Mouse (Mus musculus) neural tube, embryonic 12.5 days (tissue): ENCODE measurements around the gene Pradc1. TPM values are rescaled to one million over a fixed set of nuclear protein-coding genes. Genes with fewer than 3 reads are reported as not detected.
"Not testable (repeated sequence)": the region's sequence is repeated elsewhere in the genome, so short reads cannot be mapped to it uniquely, and the experiment has no call there.

ENCODE experiments used
- ATAC-seq: fragments of 200-750 bp; cut with Nextera tagmentation; 2 replicates; pipeline ENCODE4 v1.8.0; 2017; ENCODE audit warnings: low read depth, mild to moderate bottlenecking, moderate TSS enrichment, moderate library complexity; ENCODE audit not compliant: low FRiP score
- H3K27ac ChIP-seq: fragments of 300-500 bp; sonication (generic); 2 replicates; pipeline ENCODE4 v1.5.1; 2016
- H3K27me3 ChIP-seq: fragments of 300-500 bp; sonication (generic); replicated peaks from 2 replicates; pipeline ENCODE4 v1.6.1; 2016; ENCODE audit warnings: mild to moderate bottlenecking
- H3K36me3 ChIP-seq: fragments of 300-500 bp; sonication (generic); 2 replicates; pipeline ENCODE4 v1.6.1; 2016; ENCODE audit warnings: mild to moderate bottlenecking
- H3K4me1 ChIP-seq: fragments of 300-500 bp; sonication (generic); 2 replicates; pipeline ENCODE4 v1.6.1; 2016
- H3K4me2 ChIP-seq: fragments of 300-500 bp; sonication (generic); replicated peaks from 2 replicates; pipeline ENCODE4 v1.6.1; 2016; ENCODE audit warnings: mild to moderate bottlenecking
- H3K4me3 ChIP-seq: fragments of 300-500 bp; sonication (generic); 2 replicates; pipeline ENCODE4 v1.5.1; 2016
- H3K9ac ChIP-seq: fragments of 300-500 bp; sonication (generic); 2 replicates; pipeline ENCODE4 v1.6.1; 2016; ENCODE audit warnings: mild to moderate bottlenecking
- H3K9me3 ChIP-seq: fragments of 300-500 bp; sonication (generic); 2 replicates; pipeline ENCODE4 v1.6.1; 2016; ENCODE audit warnings: mild to moderate bottlenecking
- WGBS: fragments of 180-500 bp; shearing (Covaris S2); methylation state at CpG from one replicate; pipeline ENCODE4 v1.1.7; 2016; 5-methylcytosine and 5-hydroxymethylcytosine counted together
- polyA plus RNA-seq: library from polyadenylated mRNA; unstranded; fragments of >200 nt; fragmentation: Nextera tagmentation; extraction: Ambion mirVana; gene quantifications from 2 replicates; pipeline ENCODE4 v1.2.1, GENCODE M21; 2016

The Pradc1 gene
- polyA plus RNA-seq, 1 experiment from 2014 or later, result 29.0 TPM

DNA sequence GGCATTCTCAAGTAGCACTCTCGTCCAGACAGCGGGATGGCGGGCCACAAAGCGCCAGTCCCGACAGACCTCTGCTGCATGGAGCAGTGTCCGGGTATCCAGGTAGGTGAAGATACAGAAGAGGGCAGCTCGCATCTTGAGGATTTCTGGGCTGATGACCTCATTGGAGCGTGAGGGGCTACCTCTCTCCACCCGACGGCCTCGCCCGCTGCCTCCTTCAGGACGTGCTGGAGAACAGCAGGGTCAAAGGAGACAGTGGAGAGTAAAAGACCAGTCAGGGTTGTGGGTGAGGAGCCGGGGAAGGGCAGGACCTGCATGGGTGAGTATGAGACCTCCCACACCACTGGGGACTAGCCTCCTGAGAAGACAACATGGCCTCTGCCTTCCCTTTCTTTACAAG is 26.6 kb upstream of the Pradc1 start:
- 44% methylated on average over 14 of the region's 14 CpGs for whole genome bisulfite sequencing
- Histone ChIP-seq H3K4me1 (no peaks in the 10 kb centered on the region), H3K4me3 (no peak overlapping the region), H3K4me2 (no peak overlapping the region), H3K27ac (no peak overlapping the region), H3K27me3 (peaks cover 29% of the 10 kb centered on the region), H3K9me3 (no peaks in the 10 kb centered on the region), H3K36me3 (no peaks in the 10 kb centered on the region), H3K9ac (no peak overlapping the region)
- ATAC-seq, result no peak

DNA sequence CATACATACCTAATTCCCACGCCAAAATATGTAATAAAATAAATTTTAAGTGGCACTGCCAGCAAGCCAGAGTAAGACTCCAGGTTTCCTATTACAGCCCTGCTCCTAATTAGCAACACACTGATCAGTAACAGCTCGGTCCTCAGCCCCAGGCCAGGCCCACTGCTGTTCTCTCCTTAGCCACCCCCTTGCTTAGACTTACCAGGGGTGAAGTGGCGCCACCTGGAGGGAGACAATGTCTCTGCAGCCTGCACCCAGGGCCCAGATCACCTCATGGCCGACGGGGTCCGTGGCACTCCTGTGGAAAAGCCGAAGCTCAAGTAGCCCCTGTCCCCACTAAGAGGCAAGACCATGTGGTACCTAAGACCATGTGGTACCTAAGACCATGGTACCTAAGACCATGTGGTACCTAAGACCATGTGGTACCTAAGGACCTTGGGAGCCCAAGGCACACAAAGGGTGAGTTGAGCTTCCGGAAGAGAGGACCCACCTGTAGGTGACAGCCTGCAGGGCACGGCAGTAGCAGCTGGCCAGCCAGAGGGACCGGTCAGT is 25.7 kb upstream of the Pradc1 start:
- no peak for ATAC-seq
- H3K4me2 ChIP-seq, result no peak overlapping the region
- no peaks in the 10 kb centered on the region for H3K9me3 ChIP-seq
- no peak overlapping the region for H3K4me3 ChIP-seq
- no peak overlapping the region for H3K27ac ChIP-seq
- peaks cover 22% of the 10 kb centered on the region for H3K27me3 ChIP-seq
- no peaks in the 10 kb centered on the region for H3K4me1 ChIP-seq
- no peak overlapping the region for H3K9ac ChIP-seq
- WGBS, result 36% methylated on average over 10 of the region's 10 CpGs
- no peaks in the 10 kb centered on the region for H3K36me3 ChIP-seq

DNA sequence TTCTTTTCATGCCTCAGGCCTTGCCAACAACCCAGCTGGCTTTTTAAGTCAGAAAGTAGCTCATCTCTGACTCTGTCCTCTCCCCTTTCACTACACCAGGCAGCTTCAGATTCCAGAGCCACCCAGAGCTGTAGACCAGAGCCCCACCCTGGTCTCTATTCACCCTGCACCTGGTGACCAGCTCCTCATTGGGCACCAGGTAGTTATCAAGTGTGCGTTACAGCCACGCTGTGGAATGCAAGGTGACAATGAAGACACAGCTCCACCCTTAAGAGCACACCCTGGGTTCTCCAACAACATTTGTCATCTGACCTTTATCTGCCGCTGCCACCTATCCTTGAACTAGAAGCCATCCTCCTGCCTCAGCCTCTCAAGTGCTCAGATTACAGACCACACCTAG is 23.8 kb upstream of the Pradc1 start:
- Histone ChIP-seq H3K9ac (no peak overlapping the region), H3K36me3 (no peaks in the 10 kb centered on the region), H3K4me1 (no peaks in the 10 kb centered on the region), H3K27ac (no peak overlapping the region), H3K9me3 (no peaks in the 10 kb centered on the region), H3K27me3 (peaks cover 11% of the 10 kb centered on the region), H3K4me2 (no peak overlapping the region), H3K4me3 (no peak overlapping the region)
- no peak for ATAC-seq
- WGBS, result 88% methylated on average over 3 of the region's 3 CpGs

GRCm38 (mm10) chr6:85472542-85472941 is 20.8 kb upstream of the Pradc1 start:
- WGBS, result 51% methylated on average over 5 of the region's 5 CpGs
- H3K9ac ChIP-seq, result 0 out of 2 replicates have a peak overlapping the region, but pooled peaks have one; percentile 2
- H3K4me2 ChIP-seq, result no peak overlapping the region
- no peaks in the 10 kb centered on the region for H3K4me1 ChIP-seq
- H3K27ac ChIP-seq, result no peak overlapping the region
- H3K4me3 ChIP-seq, result no peak overlapping the region
- H3K36me3 ChIP-seq, result peaks cover 23% of the 10 kb centered on the region
- H3K9me3 ChIP-seq, result no peaks in the 10 kb centered on the region
- no peak for ATAC-seq
- no peaks in the 10 kb centered on the region for H3K27me3 ChIP-seq

DNA sequence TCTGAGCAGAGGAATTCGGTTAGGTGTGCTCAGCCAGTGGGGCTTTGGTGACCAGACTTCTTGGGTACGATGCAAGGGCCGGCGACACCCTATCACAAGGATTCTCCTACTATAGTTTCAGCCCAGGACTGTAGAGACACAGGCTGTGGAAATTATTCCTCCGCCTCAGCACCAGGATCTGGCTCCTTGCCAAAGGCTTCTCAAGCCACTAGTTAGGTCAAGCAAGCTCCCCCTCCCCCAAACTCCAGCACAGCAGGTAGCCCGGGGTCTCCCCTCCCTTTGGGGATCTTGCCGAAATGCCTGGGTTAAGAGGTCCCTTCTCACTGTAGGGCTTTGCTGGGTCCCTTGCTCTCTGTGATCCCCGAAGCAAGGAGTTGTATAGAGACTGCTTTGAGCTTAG is 20.2 kb upstream of the Pradc1 start:
- WGBS, result 68% methylated on average over 8 of the region's 8 CpGs
- Histone ChIP-seq H3K4me1 (no peaks in the 10 kb centered on the region), H3K27ac (no peak overlapping the region), H3K36me3 (peaks cover 29% of the 10 kb centered on the region), H3K4me2 (no peak overlapping the region), H3K9me3 (no peaks in the 10 kb centered on the region), H3K4me3 (no peak overlapping the region), H3K27me3 (no peaks in the 10 kb centered on the region), H3K9ac (no peak overlapping the region)
- no peak for ATAC-seq

DNA sequence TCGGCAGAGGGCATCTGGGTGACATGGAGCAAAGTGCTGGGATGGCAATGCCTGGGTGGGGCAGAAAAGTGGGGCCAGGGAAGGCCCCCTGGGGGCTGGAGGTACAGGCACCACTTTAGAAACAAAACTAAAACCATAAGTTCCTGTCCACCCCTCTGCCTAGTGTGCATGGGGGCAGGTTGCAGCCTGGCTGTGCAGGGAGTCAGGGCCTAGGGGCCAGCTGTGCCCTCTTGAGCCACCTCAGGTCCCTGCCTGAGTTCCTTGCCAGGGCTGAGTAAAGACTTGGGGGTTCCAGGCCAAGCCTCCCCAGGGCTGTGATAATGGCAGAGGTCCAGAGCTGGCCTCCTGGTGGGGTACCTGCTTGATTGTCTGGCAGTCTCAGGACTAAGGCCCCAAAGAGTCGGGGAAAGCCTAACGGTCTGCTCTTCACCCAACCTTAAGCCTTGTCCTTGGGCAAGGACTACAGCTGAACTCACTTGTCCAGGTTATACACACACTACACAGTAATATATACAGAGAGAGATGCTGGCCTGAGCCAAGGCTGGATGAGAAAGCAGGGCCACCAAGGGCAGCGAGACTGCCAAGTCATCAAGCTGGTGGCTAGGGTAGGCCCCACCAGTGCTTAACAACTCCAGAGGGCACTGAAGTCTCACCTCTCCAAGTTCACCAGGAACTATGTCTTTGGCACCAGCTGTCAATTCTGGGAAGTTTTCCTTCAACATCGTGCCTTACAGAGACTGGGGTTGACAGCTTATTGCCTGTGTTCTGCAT is 18.1 kb upstream of the Pradc1 start:
- no peak overlapping the region for H3K9ac ChIP-seq
- WGBS, result 72% methylated on average over 5 of the region's 5 CpGs
- no peaks in the 10 kb centered on the region for H3K4me1 ChIP-seq
- no peak overlapping the region for H3K27ac ChIP-seq
- H3K27me3 ChIP-seq, result no peaks in the 10 kb centered on the region
- no peaks in the 10 kb centered on the region for H3K9me3 ChIP-seq
- no peak overlapping the region for H3K4me3 ChIP-seq
- ATAC-seq, result no peak
- peaks cover 50% of the 10 kb centered on the region for H3K36me3 ChIP-seq
- H3K4me2 ChIP-seq, result no peak overlapping the region

DNA sequence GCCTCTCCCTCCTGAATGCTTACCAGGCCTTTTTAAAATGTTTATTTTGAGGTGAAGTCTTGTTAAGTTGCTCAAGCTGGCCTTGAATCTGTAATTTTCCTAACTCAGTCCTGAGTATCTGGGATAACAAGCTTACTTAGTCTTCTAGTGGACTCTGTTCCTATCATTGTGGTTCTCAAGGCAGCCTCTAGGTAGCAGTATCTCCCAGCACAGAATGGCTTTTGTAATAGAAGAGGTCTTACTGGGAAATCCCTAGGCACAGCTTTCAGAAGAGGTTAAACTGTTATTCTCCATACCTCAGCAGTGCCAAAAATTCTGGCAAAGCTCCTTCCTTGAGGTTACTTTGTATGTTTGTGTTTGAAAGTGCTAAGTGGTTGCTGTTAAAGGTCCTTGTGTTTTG is 13.6 kb upstream of the Pradc1 start:
- H3K9me3 ChIP-seq, result no peaks in the 10 kb centered on the region
- no peak overlapping the region for H3K9ac ChIP-seq
- no peak for ATAC-seq
- peaks cover 94% of the 10 kb centered on the region for H3K36me3 ChIP-seq
- H3K4me3 ChIP-seq, result no peak overlapping the region
- H3K27me3 ChIP-seq, result no peaks in the 10 kb centered on the region
- no peak overlapping the region for H3K4me2 ChIP-seq
- H3K4me1 ChIP-seq, result no peaks in the 10 kb centered on the region
- H3K27ac ChIP-seq, result no peak overlapping the region

DNA sequence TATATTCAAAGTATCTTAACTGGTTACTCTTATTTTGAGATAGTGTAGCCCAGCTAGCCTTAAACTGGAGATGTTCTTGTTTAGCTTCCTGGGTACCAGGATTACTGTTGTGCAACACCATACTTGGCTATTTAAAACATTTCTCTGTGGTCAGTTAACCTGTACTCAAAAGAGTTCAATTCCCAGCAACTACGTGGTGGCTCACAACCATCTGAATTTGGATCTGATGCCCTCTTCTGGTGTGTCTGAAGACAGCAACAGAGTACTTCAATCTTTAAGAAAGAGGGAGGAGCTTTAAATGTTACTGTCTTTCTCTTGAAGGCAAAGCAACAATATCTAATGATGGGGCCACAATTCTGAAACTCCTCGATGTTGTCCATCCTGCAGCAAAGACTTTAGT is 7.9 kb upstream of the Pradc1 start:
- H3K27ac ChIP-seq, result no peak overlapping the region
- H3K4me1 ChIP-seq, result peaks cover 9% of the 10 kb centered on the region
- H3K36me3 ChIP-seq, result peaks cover 57% of the 10 kb centered on the region
- H3K9me3 ChIP-seq, result no peaks in the 10 kb centered on the region
- no peak overlapping the region for H3K9ac ChIP-seq
- H3K4me3 ChIP-seq, result no peak overlapping the region
- H3K27me3 ChIP-seq, result no peaks in the 10 kb centered on the region
- H3K4me2 ChIP-seq, result no peak overlapping the region
- ATAC-seq, result no peak
- WGBS, result 87% methylated on average over 2 of the region's 2 CpGs

DNA sequence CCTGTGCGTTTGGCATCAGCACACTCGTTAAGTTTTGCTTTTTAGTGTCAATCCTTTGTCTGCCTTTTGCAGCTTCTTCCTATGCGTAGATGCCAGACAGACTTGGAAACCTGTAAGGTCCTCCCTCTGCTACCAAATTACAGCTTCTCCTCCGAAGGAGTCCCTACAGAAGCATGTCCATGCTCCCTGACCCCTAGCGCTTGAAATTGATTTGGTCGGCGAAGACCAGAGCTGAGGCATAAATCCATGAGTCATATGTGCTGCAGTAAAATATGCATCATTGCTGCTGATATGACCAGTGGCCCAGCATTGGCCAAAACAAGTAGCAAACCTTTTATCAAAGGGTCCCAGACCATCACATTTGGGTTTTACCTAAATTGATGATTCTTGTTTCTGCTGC is 1.0 kb upstream of the Pradc1 start:
- no peak for ATAC-seq
- WGBS, result 14% methylated on average over 7 of the region's 7 CpGs
- peaks cover 37% of the 10 kb centered on the region for H3K4me1 ChIP-seq

GRCm38 (mm10) chr6:85452411-85452665 is 568 bp upstream of the Pradc1 start:
- peak overlapping the region; percentile 94 for H3K4me2 ChIP-seq
- H3K36me3 ChIP-seq, result no peaks in the 10 kb centered on the region
- under 1% methylated on average over 15 of the region's 15 CpGs for WGBS
- H3K27ac ChIP-seq, result peak overlapping the region; percentile 86
- ATAC-seq, result no peak
- H3K27me3 ChIP-seq, result no peaks in the 10 kb centered on the region
- no peaks in the 10 kb centered on the region for H3K9me3 ChIP-seq
- peak overlapping the region; percentile 94 for H3K9ac ChIP-seq
- peak overlapping the region; percentile 72 for H3K4me3 ChIP-seq
- peaks cover 37% of the 10 kb centered on the region for H3K4me1 ChIP-seq

More for the DNA sequence above, 1.0 kb upstream of the Pradc1 start:
- no peak overlapping the region for H3K27ac ChIP-seq
- H3K36me3 ChIP-seq, result no peaks in the 10 kb centered on the region
- H3K4me3 ChIP-seq, result peak overlapping the region; percentile 72
- no peaks in the 10 kb centered on the region for H3K9me3 ChIP-seq
- peak overlapping the region; percentile 94 for H3K9ac ChIP-seq
- H3K4me2 ChIP-seq, result peak overlapping the region; percentile 94
- no peaks in the 10 kb centered on the region for H3K27me3 ChIP-seq

GRCm38 (mm10) chr6:85450697-85451663 is 790 bp downstream of the Pradc1 start, which contains the start of gene Cct7:
TSS of gene Cct7 (plus strand) at chr6:85451514.
- no peaks in the 10 kb centered on the region for H3K9me3 ChIP-seq
- 3% methylated on average over 84 of the region's 96 CpGs for WGBS
- H3K36me3 ChIP-seq, result peaks cover 11% of the 10 kb centered on the region; the same call in 1 of the 2 replicates

GRCm38 (mm10) chr6:85450140-85450539 is 1.6 kb downstream of the Pradc1 start:
- not testable (repeated sequence) for H3K4me3 ChIP-seq, ATAC-seq, H3K9ac ChIP-seq, H3K27me3 ChIP-seq, H3K27ac ChIP-seq, H3K9me3 ChIP-seq
- peaks cover 19% of the 10 kb centered on the region for H3K36me3 ChIP-seq
- peaks cover 29% of the 10 kb centered on the region for H3K4me1 ChIP-seq
- WGBS, result 56% methylated on average over 1 of the region's 1 CpGs
- H3K4me2 ChIP-seq, result peak overlapping the region; percentile 94

More at GRCm38 (mm10) chr6:85450697-85451663, 790 bp downstream of the Pradc1 start, which contains the start of gene Cct7:
- Histone ChIP-seq H3K4me2 (peak within 1 kb of the TSS; percentile 94), H3K27me3 (no peaks in the 10 kb centered on the region), H3K4me3 (peak within 1 kb of the TSS; percentile 72), H3K9ac (peak within 1 kb of the TSS; percentile 94), H3K4me1 (peaks cover 31% of the 10 kb centered on the region), H3K27ac (peak within 1 kb of the TSS; percentile 86)
- peak; percentile 94 for ATAC-seq
